Mouse (Mus musculus): ENCODE results near the gene Itln1.

- no peak for TF ChIP-seq POLR2AphosphoS2 (IDR thresholded peaks at IDR 0.05; ENCODE audit: insufficient read length, low read depth)
- no peak for TF ChIP-seq TCF12 (IDR thresholded peaks at IDR 0.05; ENCODE audit: insufficient read depth, poor library complexity, severe bottlenecking)
- no peak for TF ChIP-seq REST (IDR thresholded peaks at IDR 0.05; ENCODE audit: insufficient read depth, insufficient read length)
- no peak for TF ChIP-seq POLR2A (IDR thresholded peaks at IDR 0.05; ENCODE audit: insufficient read length, low read depth)
- TF ChIP-seq TCF3 (IDR thresholded peaks at IDR 0.05; ENCODE audit: insufficient read length, low read depth) = no peak
- TF ChIP-seq SRF (IDR thresholded peaks at IDR 0.05; ENCODE audit: control insufficient read depth, insufficient read length, low read depth) = no peak
- no peak for TF ChIP-seq USF1 (IDR thresholded peaks at IDR 0.05; ENCODE audit: low read depth)
Observed at GRCm38 (mm10) chr1:171515039-171515438, 20.1 kb downstream of the Itln1 start.

Data from myocyte (in vitro differentiated cells).